Comparison of ENCODE assay signal across 8 mouse cellular contexts in the genomic region with DNA sequence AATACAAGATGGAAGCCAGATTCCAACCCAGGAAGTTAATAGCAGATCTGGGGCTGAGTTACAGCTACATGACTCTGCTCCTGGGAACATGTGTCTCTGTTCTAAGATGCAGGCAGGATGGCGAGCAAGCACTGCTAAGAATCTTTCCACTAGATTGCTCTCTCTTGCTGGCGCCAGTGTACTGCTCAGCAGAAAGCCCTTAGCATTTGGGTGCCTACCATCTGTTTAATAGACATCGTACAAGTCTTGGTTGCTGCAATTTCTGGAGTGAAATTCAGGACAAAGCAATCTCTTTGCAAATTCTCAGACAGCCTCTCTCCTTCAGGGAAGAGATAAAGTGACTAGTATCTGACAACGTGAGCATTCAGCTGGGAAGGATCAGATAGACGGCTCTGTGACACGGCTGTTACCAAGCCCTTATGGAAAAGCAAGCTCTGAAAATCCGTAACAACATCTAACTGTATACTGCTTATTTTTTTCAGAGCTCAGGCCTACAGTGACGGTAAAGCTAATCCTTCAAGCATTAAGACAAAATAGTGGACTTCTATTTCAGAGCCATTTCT. TPM values are rescaled to one million over a fixed set of nuclear protein-coding genes. Genes with fewer than 3 reads are reported as not detected.
DNase-seq lines count a peak whose midpoint lies in the region; ATAC-seq and TF ChIP-seq lines count a peak whose summit lies in the region.

No protein-coding gene starts in this region.

- H3K4me1 ChIP-seq in kidney, postnatal 0 days (replicated peaks; ENCODE audit: insufficient read depth, low read length): 0 out of 2 replicates have a peak, but pooled peaks cover 3% of the 10 kb centered on the region
- peaks cover 31% of the 10 kb centered on the region for H3K4me1 ChIP-seq in embryonic facial prominence, embryonic 13.5 days
- peaks cover 18% of the 10 kb centered on the region for H3K4me1 ChIP-seq in midbrain, embryonic 14.5 days (ENCODE audit: control insufficient read depth, insufficient read depth, low read length)
- no peaks in the 10 kb centered on the region; the same call in 1 of the 2 replicates for H3K4me1 ChIP-seq in liver, embryonic 11.5 days (replicated peaks; ENCODE audit: control insufficient read depth, insufficient read depth, low read length)

- DNase-seq in cerebellum, adult 11-12 months: peak; percentile 44
- DNase-seq in cerebellum, adult 8-10 months: no peak
- DNase-seq in kidney, postnatal 0 days (ENCODE audit: low spot score): peak; percentile 38
- DNase-seq in kidney, postnatal 4 days: no peak
- peak; percentile 27 for DNase-seq in midbrain, embryonic 14.5 days
- no peak for DNase-seq in liver
- no peak for DNase-seq in liver, embryonic 11.5 days (ENCODE audit: low spot score)

- H3K4me2 ChIP-seq in kidney, postnatal 0 days (ENCODE audit: low read length): no peak overlapping the region
- H3K4me2 ChIP-seq in embryonic facial prominence, embryonic 13.5 days: peak overlapping the region; percentile 77
- peak overlapping the region; percentile 89 for H3K4me2 ChIP-seq in midbrain, embryonic 14.5 days (ENCODE audit: low read length)
- no peak overlapping the region for H3K4me2 ChIP-seq in liver, embryonic 11.5 days

- H3K9me3 ChIP-seq in kidney, postnatal 0 days (replicated peaks; ENCODE audit: low read length): no peaks in the 10 kb centered on the region
- no peaks in the 10 kb centered on the region for H3K9me3 ChIP-seq in embryonic facial prominence, embryonic 13.5 days
- H3K9me3 ChIP-seq in midbrain, embryonic 14.5 days (ENCODE audit: control insufficient read depth, low read length): no peaks in the 10 kb centered on the region
- H3K9me3 ChIP-seq in liver, embryonic 11.5 days (ENCODE audit: control insufficient read depth, low read length): no peaks in the 10 kb centered on the region

- no peak for TF ChIP-seq CTCF in kidney, postnatal 0 days (IDR thresholded peaks at IDR 0.05; ENCODE audit: low read depth)

- no peaks in the 10 kb centered on the region for H3K27me3 ChIP-seq in kidney, postnatal 0 days (ENCODE audit: insufficient read depth, low read length)
- no peaks in the 10 kb centered on the region for H3K27me3 ChIP-seq in embryonic facial prominence, embryonic 13.5 days
- H3K27me3 ChIP-seq in midbrain, embryonic 14.5 days (ENCODE audit: control insufficient read depth, insufficient read depth, low read length): no peaks in the 10 kb centered on the region
- no peaks in the 10 kb centered on the region for H3K27me3 ChIP-seq in liver, embryonic 11.5 days (replicated peaks; ENCODE audit: control insufficient read depth, insufficient read depth, low read length)

- no peak for ATAC-seq in kidney, postnatal 0 days (replicated peaks; ENCODE audit: low FRiP score, low read depth)
- ATAC-seq in embryonic facial prominence, embryonic 13.5 days (ENCODE audit: insufficient number of reproducible peaks, insufficient read depth, low FRiP score, low TSS enrichment, low read depth): no peak
- no peak for ATAC-seq in midbrain, embryonic 14.5 days (ENCODE audit: low FRiP score, low TSS enrichment)
- no peak for ATAC-seq in liver, embryonic 11.5 days (replicated peaks; ENCODE audit: low FRiP score)

- 53% methylated on average over 8 of the region's 8 CpGs for WGBS in kidney, postnatal 0 days
- 23% methylated on average over 8 of the region's 8 CpGs for WGBS in embryonic facial prominence, embryonic 13.5 days
- 28% methylated on average over 8 of the region's 8 CpGs for WGBS in midbrain, embryonic 14.5 days
- 60% methylated on average over 8 of the region's 8 CpGs for WGBS in liver, embryonic 11.5 days

- peak overlapping the region; percentile 60 for H3K27ac ChIP-seq in kidney, postnatal 0 days
- peak overlapping the region; percentile 98 for H3K27ac ChIP-seq in embryonic facial prominence, embryonic 13.5 days
- H3K27ac ChIP-seq in midbrain, embryonic 14.5 days (replicated peaks; ENCODE audit: low read depth, low read length): peak overlapping the region; percentile 61; the same call in 1 of the 2 replicates
- H3K27ac ChIP-seq in liver, embryonic 11.5 days (ENCODE audit: low read depth, low read length): no peak overlapping the region

- H3K9ac ChIP-seq in kidney, postnatal 0 days (ENCODE audit: low read depth, low read length): no peak overlapping the region
- 0 out of 2 replicates have a peak overlapping the region, but pooled peaks have one; percentile 36 for H3K9ac ChIP-seq in embryonic facial prominence, embryonic 13.5 days
- no peak overlapping the region; the same call in 1 of the 2 replicates for H3K9ac ChIP-seq in midbrain, embryonic 14.5 days (replicated peaks; ENCODE audit: low read length)
- no peak overlapping the region for H3K9ac ChIP-seq in liver, embryonic 11.5 days (ENCODE audit: low read depth, low read length)

- H3K36me3 ChIP-seq in kidney, postnatal 0 days (ENCODE audit: insufficient read depth, low read length): no peaks in the 10 kb centered on the region
- no peaks in the 10 kb centered on the region for H3K36me3 ChIP-seq in embryonic facial prominence, embryonic 13.5 days
- no peaks in the 10 kb centered on the region for H3K36me3 ChIP-seq in midbrain, embryonic 14.5 days (ENCODE audit: control insufficient read depth, insufficient read depth, low read length)
- no peaks in the 10 kb centered on the region for H3K36me3 ChIP-seq in liver, embryonic 11.5 days (ENCODE audit: control insufficient read depth, insufficient read depth, low read length)

- H3K4me3 ChIP-seq in kidney, postnatal 0 days (replicated peaks; ENCODE audit: low read depth, low read length): no peak overlapping the region
- no peak overlapping the region for H3K4me3 ChIP-seq in embryonic facial prominence, embryonic 13.5 days
- no peak overlapping the region for H3K4me3 ChIP-seq in midbrain, embryonic 14.5 days (replicated peaks; ENCODE audit: low read depth, low read length)
- no peak overlapping the region for H3K4me3 ChIP-seq in liver, embryonic 11.5 days (ENCODE audit: low read depth, low read length)

RNA-seq across cellular contexts. Expression of a gene that starts 1.7 kb away (rescaled TPM):
- polyA plus RNA-seq in kidney, postnatal 0 days (2015; fragmentation: Nextera tagmentation; extraction: Ambion mirVana): 28.8 TPM in 2 replicates
- polyA plus RNA-seq in embryonic facial prominence, embryonic 13.5 days (2015; fragmentation: Nextera tagmentation; extraction: Ambion mirVana): 81.2 and 89.7 TPM in 2 replicates
- polyA plus RNA-seq in midbrain, embryonic 14.5 days (2014; fragmentation: Nextera tagmentation; extraction: Ambion mirVana): 57.0 and 63.8 TPM in 2 replicates
- 21.1 and 23.2 TPM in 2 replicates for polyA plus RNA-seq in liver, embryonic 11.5 days (2014; fragmentation: Nextera tagmentation; extraction: Ambion mirVana)

Comparison
In these comparisons a context has a peak if more than half of its experiments do, and no peak if none do; other contexts are left out.
1. DNase-seq: peak in cerebellum, adult 11-12 months (single experiment), kidney, postnatal 0 days (single experiment) and midbrain, embryonic 14.5 days (single experiment); none in cerebellum, adult 8-10 months (single experiment), kidney, postnatal 4 days (0 of 2), liver (single experiment) and liver, embryonic 11.5 days (single experiment).
2. H3K4me2 ChIP-seq: peak in embryonic facial prominence, embryonic 13.5 days (single experiment) and midbrain, embryonic 14.5 days (single experiment); none in kidney, postnatal 0 days (single experiment) and liver, embryonic 11.5 days (single experiment).